Mouse (Mus musculus) heart, embryonic 14.5 days (tissue): Measurements from ENCODE around the gene Gcn1l1. TPM values are rescaled to one million over a fixed set of nuclear protein-coding genes. Genes with fewer than 3 reads are reported as not detected.
A peak's percentile ranks its signal among the peaks of the same experiment; 100 is the strongest.
"Not testable (repeated sequence)": the region's sequence is repeated elsewhere in the genome, so short reads cannot be mapped to it uniquely, and the experiment has no call there.

Source experiments
- ATAC-seq: fragments of 200-750 bp; cut with Nextera tagmentation; 2 replicates; pipeline ENCODE4 v1.8.0; 2017; ENCODE audit warnings: low read depth, moderate TSS enrichment; ENCODE audit not compliant: insufficient number of reproducible peaks, insufficient read depth, low FRiP score
- H3K27ac ChIP-seq, 2 experiments: fragments of 200-500 bp in 1 of 2; fragments of 300-500 bp in 1 of 2; sonication (generic) in 1 of 2; replicated peaks in 1 of 2; 2 replicates each; pipeline ENCODE4 v1.5.1; 2012 to 2014; ENCODE audit warnings: low read depth in 2 of 2, low read length in 2 of 2, control low read depth in 1 of 2, mild to moderate bottlenecking in 1 of 2, mixed read lengths in 1 of 2; ENCODE audit not compliant: control insufficient read depth in 1 of 2, insufficient read depth in 1 of 2
- H3K27me3 ChIP-seq: fragments of 300-500 bp; sonication (generic); 2 replicates; pipeline ENCODE4 v1.6.1; 2014; ENCODE audit warnings: mild to moderate bottlenecking, low read length, control low read depth; ENCODE audit not compliant: control insufficient read depth, insufficient read depth
- H3K36me3 ChIP-seq: fragments of 300-500 bp; sonication (generic); 2 replicates; pipeline ENCODE4 v1.6.1; 2014; ENCODE audit warnings: mild to moderate bottlenecking, control low read depth, low read length, mixed read lengths; ENCODE audit not compliant: control insufficient read depth, insufficient read depth
- H3K4me1 ChIP-seq, 2 experiments: fragments of 200-500 bp in 1 of 2; fragments of 300-500 bp in 1 of 2; sonication (generic) in 1 of 2; 2 replicates each; pipeline ENCODE4 v1.6.1; 2012 to 2014; ENCODE audit warnings: low read length in 2 of 2, control low read depth in 1 of 2, mixed read lengths in 1 of 2; ENCODE audit not compliant: control insufficient read depth in 2 of 2, insufficient read depth in 2 of 2
- H3K4me2 ChIP-seq: fragments of 300-500 bp; sonication (generic); 2 replicates; pipeline ENCODE4 v1.6.1; 2014; ENCODE audit warnings: mild to moderate bottlenecking, low read length
- H3K4me3 ChIP-seq, 2 experiments: fragments of 200-500 bp in 1 of 2; fragments of 300-500 bp in 1 of 2; sonication (generic) in 1 of 2; 2 replicates each; pipeline ENCODE4 v1.5.1; 2012 to 2014; ENCODE audit warnings: low read length in 2 of 2, mild to moderate bottlenecking in 2 of 2, control low read depth in 1 of 2, low read depth in 1 of 2, moderate library complexity in 1 of 2; ENCODE audit not compliant: control insufficient read depth in 1 of 2, insufficient read depth in 1 of 2
- H3K9ac ChIP-seq: fragments of 300-500 bp; sonication (generic); 2 replicates; pipeline ENCODE4 v1.6.1; 2014; ENCODE audit warnings: mild to moderate bottlenecking, low read length
- H3K9me3 ChIP-seq: fragments of 300-500 bp; sonication (generic); 2 replicates; pipeline ENCODE4 v1.6.1; 2016; ENCODE audit warnings: low read length, control low read depth; ENCODE audit not compliant: control insufficient read depth
- whole genome bisulfite sequencing: fragments of 180-500 bp; shearing (Covaris S2); extraction: QIAGEN DNeasy Blood & Tissue Kit; methylation state at CpG from one replicate; pipeline ENCODE4 v1.1.7; 2014; 5-methylcytosine and 5-hydroxymethylcytosine counted together
- polyA plus RNA-seq: library from polyadenylated mRNA; unstranded; fragments of >200 nt; fragmentation: Nextera tagmentation; extraction: Ambion mirVana; gene quantifications from 2 replicates; pipeline ENCODE4 v1.2.1, GENCODE M21; 2014

Gene Gcn1l1
- polyA plus RNA-seq: 25.2 and 26.3 TPM in 2 replicates

DNA sequence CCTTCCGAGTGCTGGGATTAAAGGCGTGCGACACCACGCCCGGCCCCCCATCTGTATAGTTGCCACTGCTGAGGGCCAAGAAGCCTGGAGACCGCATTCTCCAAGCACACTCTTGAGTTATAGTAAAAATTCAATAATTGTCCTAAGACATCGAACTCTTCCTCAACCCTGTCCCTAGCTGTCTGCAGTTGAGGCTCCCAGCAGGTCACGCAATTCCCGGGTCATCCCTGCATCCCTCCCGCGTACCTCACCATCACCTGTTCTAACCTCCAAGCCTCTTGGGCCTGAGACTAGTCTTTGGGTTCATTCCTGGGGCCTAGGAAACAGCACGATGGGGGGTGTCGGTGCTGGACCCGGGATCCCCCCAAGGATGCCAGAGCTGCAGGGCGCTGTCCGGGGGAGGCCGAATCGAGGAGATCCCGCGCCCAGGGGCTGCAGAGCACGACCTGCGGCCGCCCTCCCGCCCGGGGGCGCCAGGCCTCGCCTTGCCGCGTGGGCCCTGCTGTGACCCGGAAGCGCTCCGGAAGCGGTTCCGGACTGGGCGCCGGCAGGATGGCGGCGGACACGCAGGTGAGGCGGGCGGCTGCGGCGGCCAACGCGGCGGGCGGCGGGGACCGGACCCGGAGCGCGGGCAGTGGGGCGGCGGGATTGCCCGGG is at the start of gene Gcn1l1:
TSS of gene Gcn1l1 (plus strand) at position 518 of the 657 bp plus-strand sequence.
- H3K4me2 ChIP-seq: peak within 1 kb of the TSS; percentile 77
- 3% methylated on average over 54 of the region's 55 CpGs for WGBS
- peak; percentile 77 for ATAC-seq
- peaks cover 40% of the 10 kb centered on the region for H3K36me3 ChIP-seq
- H3K4me1 ChIP-seq: peaks cover 17 to 32% of the 10 kb centered on the region in 2 experiments
- H3K27me3 ChIP-seq: no peaks in the 10 kb centered on the region
- H3K27ac ChIP-seq: peak within 1 kb of the TSS; percentile 45 to 75; a peak in 3 of 4 replicates
- H3K9ac ChIP-seq: peak within 1 kb of the TSS; percentile 96
- H3K9me3 ChIP-seq: no peaks in the 10 kb centered on the region
- H3K4me3 ChIP-seq: peak within 1 kb of the TSS; percentile 80 to 92

DNA sequence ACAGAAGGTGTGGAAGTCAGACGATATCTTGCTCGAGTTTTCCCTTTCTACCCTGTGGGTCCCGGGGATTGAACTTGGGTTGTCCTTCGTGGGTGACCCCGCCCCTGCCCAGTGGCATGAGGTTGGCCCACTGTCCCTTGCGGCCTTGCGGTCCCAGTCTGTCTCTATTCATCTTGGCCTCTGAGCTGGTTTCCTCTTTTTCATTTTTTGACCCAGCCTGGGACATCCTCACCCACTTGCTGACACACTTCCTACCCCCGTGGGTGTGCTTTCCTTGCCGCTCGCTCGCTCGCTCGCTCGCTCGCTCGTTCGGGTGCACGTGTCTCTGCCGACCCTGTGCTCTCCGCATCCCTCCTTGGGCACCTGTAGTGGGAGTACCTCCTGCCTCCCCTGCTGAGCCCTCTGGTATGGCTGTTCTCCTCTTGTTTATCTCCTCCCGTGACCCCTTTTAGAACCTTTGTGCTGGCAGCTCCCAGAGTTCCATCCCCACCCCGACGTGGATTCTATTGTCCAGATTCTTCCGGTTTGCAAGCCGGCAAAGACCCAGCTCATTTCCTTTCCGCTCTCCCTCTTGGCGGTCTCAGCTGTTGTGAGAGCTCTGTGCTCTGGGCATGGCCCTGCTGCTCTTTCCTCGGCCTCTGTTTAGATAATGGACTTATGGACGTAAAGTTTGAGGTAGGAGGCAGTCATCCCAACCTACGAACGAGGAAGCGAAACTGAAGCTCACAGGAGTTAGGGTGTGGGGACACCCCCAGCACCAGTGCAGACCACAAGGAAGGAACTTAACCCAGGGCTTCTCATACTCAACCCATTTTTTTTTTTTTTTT is 48.8 kb upstream of the Gcn1l1 start:
- 60% methylated on average over 32 of the region's 32 CpGs for WGBS
- Histone ChIP-seq H3K27me3 (no peaks in the 10 kb centered on the region), H3K9me3 (no peaks in the 10 kb centered on the region), H3K9ac (0 out of 2 replicates have a peak overlapping the region, but pooled peaks have one; percentile 22), H3K27ac (peak overlapping the region; percentile 78 to 92), H3K4me1 (peaks cover 25 to 44% of the 10 kb centered on the region in 2 experiments), H3K36me3 (peaks cover 3% of the 10 kb centered on the region; the same call in 1 of the 2 replicates), H3K4me2 (peak overlapping the region; percentile 39; the same call in 1 of the 2 replicates), H3K4me3 (no peak overlapping the region)
- peak; percentile 41 for ATAC-seq

- H3K4me2 ChIP-seq: no peak overlapping the region
- no peaks in the 10 kb centered on the region for H3K27me3 ChIP-seq
- H3K4me1 ChIP-seq: peaks cover 25 to 47% of the 10 kb centered on the region in 2 experiments
- 0 out of 2 replicates have a peak overlapping the region, but pooled peaks have one; percentile 22 for H3K9ac ChIP-seq
- H3K27ac ChIP-seq: peak overlapping the region; percentile 78 to 92
- WGBS: 72% methylated on average over 7 of the region's 7 CpGs
- no peak overlapping the region for H3K4me3 ChIP-seq
- ATAC-seq: no peak
- H3K9me3 ChIP-seq: no peaks in the 10 kb centered on the region
- peaks cover 3% of the 10 kb centered on the region; the same call in 1 of the 2 replicates for H3K36me3 ChIP-seq
These were observed 48.1 kb upstream of the Gcn1l1 start for GRCm38 (mm10) chr5:115516908-115517307.

- peaks cover 29 to 53% of the 10 kb centered on the region in 2 experiments for H3K4me1 ChIP-seq
- no peaks in the 10 kb centered on the region for H3K27me3 ChIP-seq
- peaks cover 3% of the 10 kb centered on the region; the same call in 1 of the 2 replicates for H3K36me3 ChIP-seq
- H3K9me3 ChIP-seq: no peaks in the 10 kb centered on the region
- no peak overlapping the region for H3K4me2 ChIP-seq
- no peak overlapping the region for H3K9ac ChIP-seq
- WGBS: 94% methylated on average over 9 of the region's 9 CpGs
- no peak for ATAC-seq
- H3K4me3 ChIP-seq: no peak overlapping the region
- H3K27ac ChIP-seq: peak overlapping the region in 1 of 2 experiments; percentile 92; a peak in 1 of 4 replicates
These were observed 47.6 kb upstream of the Gcn1l1 start for GRCm38 (mm10) chr5:115517501-115517900.

DNA sequence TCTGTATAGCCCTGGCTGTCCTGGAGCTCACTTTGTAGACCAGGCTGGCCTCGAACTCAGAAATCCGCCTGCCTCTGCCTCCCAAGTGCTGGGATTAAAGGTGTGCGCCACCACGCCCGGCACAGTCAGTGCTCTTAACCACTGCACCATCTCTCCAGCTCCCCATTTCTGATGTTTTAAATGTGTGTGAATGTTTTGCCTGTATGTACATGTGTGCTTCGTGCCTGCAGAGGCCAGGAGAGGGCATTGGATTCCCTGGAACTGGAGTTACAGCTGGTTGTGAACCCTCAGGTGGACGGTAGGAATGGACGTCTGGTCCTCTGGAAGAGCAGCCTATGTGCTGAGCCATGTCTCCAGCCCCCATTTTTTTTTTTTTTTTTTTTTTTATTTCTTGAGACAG is 46.8 kb upstream of the Gcn1l1 start:
- H3K9ac ChIP-seq, H3K27me3 ChIP-seq, H3K36me3 ChIP-seq, H3K27ac ChIP-seq, H3K4me3 ChIP-seq, H3K4me2 ChIP-seq, H3K9me3 ChIP-seq, ATAC-seq: not testable (repeated sequence)
- 94% methylated on average over 6 of the region's 8 CpGs for WGBS
- H3K4me1 ChIP-seq: peaks cover 33 to 60% of the 10 kb centered on the region in 2 experiments

DNA sequence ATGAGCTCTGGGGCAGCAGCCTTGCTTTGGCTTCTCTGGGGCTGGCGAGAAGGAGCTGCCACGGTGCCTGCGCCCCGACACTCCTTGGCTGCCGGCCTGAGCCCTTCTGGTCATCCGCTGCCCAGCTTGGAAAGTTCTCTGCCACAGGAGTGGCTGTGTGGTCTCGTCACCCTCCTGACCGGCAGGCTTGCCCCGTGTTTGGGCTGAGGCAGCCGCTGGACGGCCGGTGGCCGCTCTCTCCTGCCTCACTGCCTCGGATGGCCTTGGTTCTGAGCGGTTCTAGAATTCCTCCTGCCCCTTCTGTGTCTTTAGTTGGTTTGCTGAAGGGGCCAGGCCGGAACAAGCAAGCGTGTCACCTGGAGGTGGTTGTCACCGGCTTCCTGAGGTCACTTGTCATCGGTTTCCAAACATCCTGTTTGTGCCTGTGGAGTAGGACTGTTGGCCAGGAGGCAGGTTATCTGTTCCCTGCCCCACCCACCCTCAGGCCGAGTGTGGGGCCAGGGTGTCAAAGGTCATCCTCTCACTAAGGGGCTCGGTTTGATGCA is 44.7 kb upstream of the Gcn1l1 start:
- H3K4me3 ChIP-seq: no peak overlapping the region
- peak overlapping the region; percentile 47; the same call in 1 of the 2 replicates for H3K9ac ChIP-seq
- H3K36me3 ChIP-seq: peaks cover 3% of the 10 kb centered on the region; the same call in 1 of the 2 replicates
- peak overlapping the region; percentile 26; the same call in 1 of the 2 replicates for H3K4me2 ChIP-seq
- H3K4me1 ChIP-seq: peaks cover 23 to 64% of the 10 kb centered on the region in 2 experiments
- 47% methylated on average over 21 of the region's 21 CpGs for WGBS
- peak overlapping the region; percentile 60 to 74 for H3K27ac ChIP-seq
- ATAC-seq: no peak
- H3K27me3 ChIP-seq: no peaks in the 10 kb centered on the region
- no peaks in the 10 kb centered on the region for H3K9me3 ChIP-seq
